Mouse (Mus musculus) Muller cell, postnatal 12 days (primary cell): ENCODE results near the gene Wdfy1.

ENCODE experiments used
- DNase-seq: peaks from one replicate; pipeline ENCODE4 v3.0.0-alpha.2; 2015; ENCODE audit errors: inconsistent ontology term

The Wdfy1 gene

GRCm38 (mm10) chr1:79657411-79657810 lies 118.5 kb downstream of the Wdfy1 start:
- DNase-seq, result no peak

GRCm38 (mm10) chr1:79655819-79656555 lies 120.0 kb downstream of the Wdfy1 start:
- peak; percentile 47 for DNase-seq

- DNase-seq, result no peak
These were observed 121.0 kb downstream of the Wdfy1 start for GRCm38 (mm10) chr1:79654948-79655347.
